Mouse (Mus musculus): ENCODE data around the gene Ncaph. TPM values are rescaled to one million over a fixed set of nuclear protein-coding genes. Genes with fewer than 3 reads are reported as not detected.
"Not testable (repeated sequence)": the region's sequence is repeated elsewhere in the genome, so short reads cannot be mapped to it uniquely, and the experiment has no call there.

Gene Ncaph
- polyA plus RNA-seq, 1 experiment from 2014 or later: 112 TPM

GRCm38 (mm10) chr2:127080591-127081218 lies 53.0 kb downstream of the Ncaph start:
- Histone ChIP-seq H3K27ac (no peak overlapping the region), H3K36me3 (peaks cover 6% of the 10 kb centered on the region; the same call in 1 of the 2 replicates), H3K27me3 (no peaks in the 10 kb centered on the region), H3K9ac (replicated peaks) (no peak overlapping the region), H3K4me2 (no peak overlapping the region), H3K9me3 (no peaks in the 10 kb centered on the region), H3K4me1 (replicated peaks) (no peaks in the 10 kb centered on the region), H3K4me3 (replicated peaks) (no peak overlapping the region)
- ATAC-seq (ENCODE audit: insufficient number of reproducible peaks, insufficient read depth, low FRiP score, low TSS enrichment, low read depth): no peak
- 91% methylated on average over 11 of the region's 11 CpGs for WGBS

DNA sequence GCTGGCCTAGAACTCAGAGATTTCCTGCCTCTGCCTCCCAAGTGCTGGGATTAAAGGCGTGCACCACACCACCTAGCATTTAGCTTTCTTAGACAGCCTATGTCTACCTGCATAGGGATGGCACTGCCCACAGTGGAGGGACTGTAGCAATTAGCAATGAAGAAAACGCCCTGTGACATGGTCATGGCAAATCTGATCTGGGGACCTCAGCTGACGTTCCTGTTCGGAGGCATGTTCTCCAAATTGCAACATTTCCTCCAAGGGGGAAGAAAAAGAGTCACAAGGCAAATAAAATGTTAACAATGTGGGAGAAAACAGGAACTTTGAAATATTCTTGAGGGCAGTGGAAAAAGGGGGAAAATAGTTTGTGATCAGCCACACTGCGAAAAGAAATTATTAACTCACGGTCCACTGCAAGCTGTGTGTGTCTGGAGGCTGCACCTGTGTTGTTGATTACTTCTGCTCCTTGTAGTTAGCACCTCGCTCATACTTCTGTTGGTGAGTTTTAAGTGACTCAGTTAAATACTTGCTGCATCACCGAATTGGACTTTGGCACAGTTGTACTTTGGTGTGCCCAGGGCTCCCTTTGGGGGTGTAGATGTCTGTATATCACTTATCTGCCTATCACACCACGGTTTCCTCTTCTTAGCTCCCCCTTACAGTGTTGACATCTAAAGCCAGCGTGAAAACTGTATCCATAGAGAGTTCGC lies 53.7 kb downstream of the Ncaph start:
- ATAC-seq (ENCODE audit: insufficient number of reproducible peaks, insufficient read depth, low FRiP score, low TSS enrichment, low read depth): no peak
- Histone ChIP-seq H3K36me3 (peaks cover 6% of the 10 kb centered on the region; the same call in 1 of the 2 replicates), H3K27me3 (no peaks in the 10 kb centered on the region), H3K9ac (replicated peaks) (no peak overlapping the region), H3K9me3 (no peaks in the 10 kb centered on the region), H3K4me1 (replicated peaks) (no peaks in the 10 kb centered on the region), H3K4me2 (no peak overlapping the region), H3K27ac (no peak overlapping the region), H3K4me3 (replicated peaks) (no peak overlapping the region)
- WGBS: 93% methylated on average over 11 of the region's 11 CpGs

DNA sequence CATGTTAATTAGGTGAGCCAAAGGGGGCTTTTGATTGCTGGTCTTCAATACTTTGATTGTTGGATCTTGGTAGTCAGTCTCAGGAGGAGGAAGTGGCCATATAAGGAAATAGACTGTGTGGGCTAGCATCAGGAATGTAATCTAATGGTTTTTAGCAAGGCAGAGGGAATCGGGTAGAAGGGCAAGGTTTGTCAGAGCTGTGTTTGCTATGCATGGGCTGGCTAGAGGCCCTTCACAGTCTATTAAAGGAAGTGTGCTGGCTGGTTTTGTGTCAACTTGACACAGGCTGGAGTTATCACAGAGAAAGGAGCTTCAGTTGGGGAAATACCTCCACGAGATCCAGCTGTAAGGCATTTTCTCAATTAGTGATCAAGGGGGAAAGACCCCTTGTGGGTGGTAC lies 54.7 kb downstream of the Ncaph start:
- not testable (repeated sequence) for ATAC-seq (ENCODE audit: insufficient number of reproducible peaks, insufficient read depth, low FRiP score, low TSS enrichment, low read depth); H3K27me3 ChIP-seq; H3K27ac ChIP-seq; H3K4me3 ChIP-seq (replicated peaks); H3K9ac ChIP-seq (replicated peaks); H3K9me3 ChIP-seq; H3K4me1 ChIP-seq (replicated peaks); H3K36me3 ChIP-seq; H3K4me2 ChIP-seq
- WGBS: 57% methylated on average over 2 of the region's 2 CpGs

DNA sequence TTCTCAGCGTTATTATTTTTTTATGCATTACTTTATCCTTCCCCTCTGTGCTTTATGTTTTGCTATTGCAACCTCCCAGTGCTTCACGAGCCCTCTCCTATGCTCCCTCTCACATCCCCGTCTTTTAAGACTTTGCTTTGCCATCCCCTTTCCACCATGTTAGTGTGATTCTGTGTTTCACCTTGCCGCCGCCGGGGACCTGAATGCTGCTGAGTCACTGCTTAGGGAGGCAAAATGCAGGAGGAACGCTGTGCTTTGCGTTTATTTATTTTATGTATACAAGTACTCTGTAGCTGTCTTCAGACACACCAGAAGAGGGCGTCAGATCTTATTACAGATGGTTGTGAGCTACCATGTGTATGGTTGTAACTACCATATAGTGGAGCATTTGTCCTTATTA lies 56.1 kb downstream of the Ncaph start:
- no peak for ATAC-seq (ENCODE audit: insufficient number of reproducible peaks, insufficient read depth, low FRiP score, low TSS enrichment, low read depth)

GRCm38 (mm10) chr2:127074116-127074515 lies 59.6 kb downstream of the Ncaph start:
- WGBS: 91% methylated on average over 2 of the region's 2 CpGs
- H3K27ac ChIP-seq: no peak overlapping the region
- no peak overlapping the region for H3K4me2 ChIP-seq
- H3K27me3 ChIP-seq: no peaks in the 10 kb centered on the region
- no peak overlapping the region for H3K9ac ChIP-seq (replicated peaks)
- H3K36me3 ChIP-seq: no peaks in the 10 kb centered on the region
- ATAC-seq (ENCODE audit: insufficient number of reproducible peaks, insufficient read depth, low FRiP score, low TSS enrichment, low read depth): no peak
- H3K4me1 ChIP-seq (replicated peaks): peaks cover 8% of the 10 kb centered on the region
- no peaks in the 10 kb centered on the region for H3K9me3 ChIP-seq
- H3K4me3 ChIP-seq (replicated peaks): no peak overlapping the region

More for the DNA sequence above, 56.1 kb downstream of the Ncaph start:
- Histone ChIP-seq H3K4me3 (replicated peaks) (no peak overlapping the region), H3K9ac (replicated peaks) (no peak overlapping the region), H3K27me3 (no peaks in the 10 kb centered on the region), H3K9me3 (no peaks in the 10 kb centered on the region), H3K36me3 (peaks cover 6% of the 10 kb centered on the region; the same call in 1 of the 2 replicates), H3K27ac (no peak overlapping the region), H3K4me1 (replicated peaks) (no peaks in the 10 kb centered on the region), H3K4me2 (no peak overlapping the region)
- WGBS: 79% methylated on average over 9 of the region's 9 CpGs

GRCm38 (mm10) chr2:127070879-127071278 lies 62.9 kb downstream of the Ncaph start:
- Histone ChIP-seq H3K36me3 (peaks cover 15% of the 10 kb centered on the region; the same call in 1 of the 2 replicates), H3K4me1 (replicated peaks) (peaks cover 8% of the 10 kb centered on the region), H3K4me2 (peak overlapping the region; percentile 67), H3K27me3 (no peaks in the 10 kb centered on the region), H3K27ac (peak overlapping the region; percentile 79), H3K9ac (replicated peaks) (peak overlapping the region; percentile 78), H3K9me3 (no peaks in the 10 kb centered on the region), H3K4me3 (replicated peaks) (peak overlapping the region; percentile 62)
- 11% methylated on average over 9 of the region's 9 CpGs for WGBS
- ATAC-seq (ENCODE audit: insufficient number of reproducible peaks, insufficient read depth, low FRiP score, low TSS enrichment, low read depth): no peak; the same call in 1 of the 2 replicates

GRCm38 (mm10) chr2:127070435-127070841 lies 63.3 kb downstream of the Ncaph start, which contains the start of gene Blvra:
Gene Blvra (plus strand): TSS chr2:127070665.
- WGBS: under 1% methylated on average over 32 of the region's 32 CpGs

DNA sequence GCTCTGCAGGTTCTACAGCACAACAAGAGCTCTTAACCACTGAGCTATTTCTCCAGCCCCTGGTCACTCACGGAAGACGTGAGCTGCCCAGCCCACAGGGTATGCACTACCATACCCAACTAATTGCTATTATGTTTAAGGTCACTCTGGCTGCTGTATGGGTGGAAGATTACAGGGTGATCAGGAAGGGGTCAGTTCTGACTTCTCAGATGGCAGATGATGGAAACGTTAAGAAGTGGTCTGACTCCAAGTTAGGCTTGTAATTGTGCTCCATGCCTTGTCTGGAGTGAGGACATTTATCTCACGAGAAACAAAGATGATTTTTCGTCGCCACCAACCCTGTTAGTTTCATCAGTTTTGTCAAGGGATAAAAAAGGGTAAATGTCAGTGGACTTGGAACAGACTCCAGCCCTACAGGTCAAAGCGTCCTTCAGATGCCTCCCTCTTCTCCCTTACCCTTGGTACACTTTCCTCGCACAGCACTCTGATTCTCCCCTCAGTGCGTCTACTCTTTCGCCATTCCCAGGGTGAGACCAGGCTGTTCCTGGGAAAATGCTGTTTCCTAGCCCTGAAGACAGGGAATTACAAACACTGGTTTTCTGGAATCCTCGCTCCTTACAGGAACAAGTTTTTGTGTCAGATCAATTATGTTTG lies 63.8 kb downstream of the Ncaph start:
- H3K27ac ChIP-seq: peak overlapping the region; percentile 79
- H3K36me3 ChIP-seq: peaks cover 15% of the 10 kb centered on the region; the same call in 1 of the 2 replicates
- ATAC-seq (ENCODE audit: insufficient number of reproducible peaks, insufficient read depth, low FRiP score, low TSS enrichment, low read depth): no peak; the same call in 1 of the 2 replicates
- peaks cover 8% of the 10 kb centered on the region for H3K4me1 ChIP-seq (replicated peaks)
- peak overlapping the region; percentile 78 for H3K9ac ChIP-seq (replicated peaks)
- peak overlapping the region; percentile 62 for H3K4me3 ChIP-seq (replicated peaks)
- no peaks in the 10 kb centered on the region for H3K9me3 ChIP-seq
- H3K4me2 ChIP-seq: peak overlapping the region; percentile 67
- 7% methylated on average over 11 of the region's 11 CpGs for WGBS
- H3K27me3 ChIP-seq: no peaks in the 10 kb centered on the region

More at GRCm38 (mm10) chr2:127070435-127070841, 63.3 kb downstream of the Ncaph start, which contains the start of gene Blvra:
- Histone ChIP-seq H3K27me3 (no peaks in the 10 kb centered on the region), H3K4me2 (peak within 1 kb of the TSS; percentile 67), H3K4me3 (replicated peaks) (peak within 1 kb of the TSS; percentile 62), H3K9me3 (no peaks in the 10 kb centered on the region), H3K4me1 (replicated peaks) (peaks cover 8% of the 10 kb centered on the region), H3K9ac (replicated peaks) (peak within 1 kb of the TSS; percentile 78), H3K36me3 (peaks cover 15% of the 10 kb centered on the region; the same call in 1 of the 2 replicates), H3K27ac (peak within 1 kb of the TSS; percentile 79)
- ATAC-seq (ENCODE audit: insufficient number of reproducible peaks, insufficient read depth, low FRiP score, low TSS enrichment, low read depth): peak; percentile 99

DNA sequence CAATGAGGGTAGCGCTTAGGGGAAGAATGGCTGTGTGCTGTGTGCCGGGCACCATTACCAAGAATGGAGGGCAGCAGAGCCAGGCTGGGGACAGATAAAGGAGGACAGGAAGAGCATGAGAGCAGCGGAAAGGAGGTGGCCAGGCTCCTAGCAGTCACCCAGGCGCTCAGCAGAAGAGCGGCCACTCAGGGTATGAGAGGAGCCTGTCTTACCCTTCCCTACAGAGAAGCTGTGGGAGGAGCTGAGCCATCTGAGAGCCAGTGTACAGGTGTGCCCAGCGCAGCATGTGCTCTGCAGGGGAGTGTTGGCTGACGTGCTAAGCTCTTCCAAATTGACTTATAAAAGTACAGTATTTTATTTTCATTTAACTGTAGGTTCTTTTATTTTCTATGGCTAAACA lies 64.9 kb downstream of the Ncaph start:
- ATAC-seq (ENCODE audit: insufficient number of reproducible peaks, insufficient read depth, low FRiP score, low TSS enrichment, low read depth): no peak
- Histone ChIP-seq H3K4me2 (no peak overlapping the region), H3K9ac (replicated peaks) (no peak overlapping the region), H3K9me3 (no peaks in the 10 kb centered on the region), H3K4me1 (replicated peaks) (peaks cover 8% of the 10 kb centered on the region), H3K27me3 (no peaks in the 10 kb centered on the region), H3K4me3 (replicated peaks) (no peak overlapping the region), H3K36me3 (peaks cover 15% of the 10 kb centered on the region; the same call in 1 of the 2 replicates), H3K27ac (no peak overlapping the region)
- 73% methylated on average over 7 of the region's 7 CpGs for WGBS

DNA sequence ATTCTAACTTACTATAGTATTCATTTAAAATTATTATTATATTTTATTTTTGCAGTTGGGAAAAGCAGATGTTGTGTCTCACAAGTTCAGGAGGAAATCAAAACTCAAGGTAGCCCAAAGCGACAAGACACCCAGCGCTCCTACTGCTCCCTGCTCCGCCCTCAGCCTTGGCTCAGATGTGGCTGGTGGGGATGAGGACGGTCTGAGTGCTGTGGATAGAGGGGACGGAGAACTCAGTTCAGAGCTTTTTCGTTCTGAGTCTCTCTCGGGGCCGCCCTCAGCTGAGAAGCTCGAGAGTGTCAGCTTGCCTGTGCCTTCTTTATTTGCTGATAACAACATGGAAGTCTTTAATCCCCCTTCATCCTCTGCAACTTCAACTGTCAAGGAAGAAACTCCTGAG lies 72.3 kb downstream of the Ncaph start:
- peaks cover 69% of the 10 kb centered on the region for H3K36me3 ChIP-seq
- WGBS: 97% methylated on average over 9 of the region's 9 CpGs

More for the DNA sequence above, 72.3 kb downstream of the Ncaph start:
- no peak overlapping the region for H3K9ac ChIP-seq (replicated peaks)
- H3K4me3 ChIP-seq (replicated peaks): no peak overlapping the region
- H3K4me1 ChIP-seq (replicated peaks): no peaks in the 10 kb centered on the region
- H3K4me2 ChIP-seq: no peak overlapping the region
- no peaks in the 10 kb centered on the region for H3K9me3 ChIP-seq
- no peaks in the 10 kb centered on the region for H3K27me3 ChIP-seq
- no peak for ATAC-seq (ENCODE audit: insufficient number of reproducible peaks, insufficient read depth, low FRiP score, low TSS enrichment, low read depth)
- H3K27ac ChIP-seq: no peak overlapping the region

Data from limb, embryonic 12.5 days (tissue).